In genomic region chr2:9141411-9141810, GRCm38 (mm10) we compare ENCODE assay signal across 23 mouse cellular contexts.
A peak's percentile ranks its signal among the peaks of the same experiment; 100 is the strongest.
DNase-seq lines count a peak whose midpoint lies in the region; ATAC-seq lines count a peak whose summit lies in the region.
"Had no signal": no experiment of that assay in that cellular context is flagged by ENCODE, and none has a peak within 500 bp of the region (broad histone marks: within the 10 kb centered on the region; RNA-seq: fewer than 3 reads in every experiment).

No protein-coding gene starts in this region.

- H3K9ac ChIP-seq in hindbrain, embryonic 16.5 days (ENCODE audit: low read depth, low read length): no peak overlapping the region
- H3K9ac ChIP-seq: embryonic facial prominence, embryonic 12.5 days; forebrain, embryonic 15.5 days; hindbrain, embryonic 15.5 days; intestine, embryonic 15.5 days had no signal

- intact Hi-C loops in heart, postnatal 14 days (cut with DNase I): no loop called here

- 88% methylated on average over 1 of the region's 1 CpGs for WGBS in hindbrain, embryonic 10.5 days
- WGBS in hindbrain, embryonic 16.5 days: 89% methylated on average over 1 of the region's 1 CpGs

- no peaks in the 10 kb centered on the region for H3K4me1 ChIP-seq in hindbrain, embryonic 10.5 days (replicated peaks)
- H3K4me1 ChIP-seq in hindbrain, embryonic 16.5 days (ENCODE audit: control insufficient read depth, insufficient read depth, low read depth, low read length): no peaks in the 10 kb centered on the region
- H3K4me1 ChIP-seq: embryonic facial prominence, embryonic 12.5 days; forebrain, embryonic 15.5 days; heart, embryonic 10.5 days; hindbrain, embryonic 15.5 days; intestine, embryonic 15.5 days had no signal

- no peaks in the 10 kb centered on the region for H3K9me3 ChIP-seq in hindbrain, embryonic 10.5 days
- no peaks in the 10 kb centered on the region for H3K9me3 ChIP-seq in hindbrain, embryonic 16.5 days (ENCODE audit: control insufficient read depth, low read length)
- H3K9me3 ChIP-seq: embryonic facial prominence, embryonic 12.5 days; forebrain, embryonic 15.5 days; heart, embryonic 10.5 days; hindbrain, embryonic 15.5 days; intestine, embryonic 15.5 days had no signal

- no peak overlapping the region for H3K4me3 ChIP-seq in hindbrain, embryonic 10.5 days
- no peak overlapping the region for H3K4me3 ChIP-seq in hindbrain, embryonic 16.5 days (ENCODE audit: low read length)
- H3K4me3 ChIP-seq: embryonic facial prominence, embryonic 12.5 days; forebrain, embryonic 15.5 days; heart, embryonic 10.5 days; hindbrain, embryonic 15.5 days; intestine, embryonic 15.5 days had no signal

- peak; percentile 37 for ATAC-seq in CD4-positive, CD25-positive, alpha-beta regulatory T cell, adult 4 months
- peak; percentile 10 for ATAC-seq in inflammation-experienced regulatory T-cells, adult 6 months
- no peak for ATAC-seq in hindbrain, embryonic 16.5 days
- ATAC-seq: forebrain, embryonic 15.5 days; intestine, embryonic 15.5 days had no signal

- DNase-seq in 416B (ENCODE audit: low read depth): peak; percentile 47
- peak; percentile 19 for DNase-seq in Muller cell, postnatal 12 days (ENCODE audit: inconsistent ontology term)
- no peak for DNase-seq in hindbrain, embryonic 10.5 days (ENCODE audit: low spot score)
- no peak for DNase-seq in layer of hippocampus, postnatal 10 days (ENCODE audit: low spot score in 2 of 2)
- DNase-seq in heart, postnatal 14 days: no peak
- DNase-seq: adrenal gland, adult 8-10 months; adrenal gland, postnatal 36 days; B cell, adult 2 months; cerebellum, adult 11 months; cerebellum, adult 8-10 months; cerebellum, postnatal 14 days; gastrocnemius, postnatal 10 days; heart, adult 18-20 months; heart, postnatal 10 days; kidney, adult 18-20 months had no signal

- H3K27me3 ChIP-seq in hindbrain, embryonic 10.5 days (ENCODE audit: insufficient read depth, poor library complexity, severe bottlenecking): no peaks in the 10 kb centered on the region
- no peaks in the 10 kb centered on the region for H3K27me3 ChIP-seq in hindbrain, embryonic 16.5 days (replicated peaks; ENCODE audit: control insufficient read depth, insufficient read depth, low read length)
- H3K27me3 ChIP-seq: embryonic facial prominence, embryonic 12.5 days; forebrain, embryonic 15.5 days; hindbrain, embryonic 15.5 days; intestine, embryonic 15.5 days had no signal

- no peaks in the 10 kb centered on the region for H3K36me3 ChIP-seq in hindbrain, embryonic 10.5 days
- H3K36me3 ChIP-seq in hindbrain, embryonic 16.5 days (ENCODE audit: control insufficient read depth, insufficient read depth, low read length): no peaks in the 10 kb centered on the region
- H3K36me3 ChIP-seq: embryonic facial prominence, embryonic 12.5 days; forebrain, embryonic 15.5 days; heart, embryonic 10.5 days; hindbrain, embryonic 15.5 days; intestine, embryonic 15.5 days had no signal

- H3K27ac ChIP-seq in hindbrain, embryonic 10.5 days: no peak overlapping the region
- H3K27ac ChIP-seq in hindbrain, embryonic 16.5 days (ENCODE audit: low read depth, low read length): no peak overlapping the region
- H3K27ac ChIP-seq: embryonic facial prominence, embryonic 12.5 days; forebrain, embryonic 15.5 days; heart, embryonic 10.5 days; hindbrain, embryonic 15.5 days; intestine, embryonic 15.5 days had no signal

- no peak overlapping the region for H3K4me2 ChIP-seq in hindbrain, embryonic 16.5 days (ENCODE audit: low read length)
- H3K4me2 ChIP-seq: embryonic facial prominence, embryonic 12.5 days; forebrain, embryonic 15.5 days; hindbrain, embryonic 15.5 days; intestine, embryonic 15.5 days had no signal

Comparison
In these comparisons a context has a peak if more than half of its experiments do, and no peak if none do; other contexts are left out.
1. DNase-seq: peak in 416B (single experiment) and Muller cell, postnatal 12 days (single experiment); none in hindbrain, embryonic 10.5 days (single experiment), layer of hippocampus, postnatal 10 days (0 of 2) and heart, postnatal 14 days (0 of 2).